Mouse (Mus musculus) forebrain, embryonic 15.5 days (tissue): ENCODE results near the gene Stat3. TPM values are rescaled to one million over a fixed set of nuclear protein-coding genes. Genes with fewer than 3 reads are reported as not detected.

Experiments
- ATAC-seq: fragments of 200-750 bp; cut with Nextera tagmentation; replicated peaks from 2 replicates; pipeline ENCODE4 v1.8.0; 2017; ENCODE audit warnings: mild to moderate bottlenecking, moderate TSS enrichment, moderate library complexity
- H3K27ac ChIP-seq: fragments of 300-500 bp; sonication (generic); replicated peaks from 2 replicates; pipeline ENCODE4 v1.5.1; 2015; ENCODE audit warnings: mild to moderate bottlenecking, inconsistent platforms
- H3K27me3 ChIP-seq: fragments of 300-500 bp; sonication (generic); 2 replicates; pipeline ENCODE4 v1.6.1; 2015; ENCODE audit warnings: inconsistent platforms
- H3K36me3 ChIP-seq: fragments of 300-500 bp; sonication (generic); 2 replicates; pipeline ENCODE4 v1.6.1; 2015; ENCODE audit warnings: mild to moderate bottlenecking, inconsistent platforms
- H3K4me1 ChIP-seq: fragments of 300-500 bp; sonication (generic); 2 replicates; pipeline ENCODE4 v1.6.1; 2015; ENCODE audit warnings: inconsistent platforms
- H3K4me2 ChIP-seq: fragments of 300-500 bp; sonication (generic); replicated peaks from 2 replicates; pipeline ENCODE4 v1.6.1; 2015; ENCODE audit warnings: mild to moderate bottlenecking, inconsistent platforms
- H3K4me3 ChIP-seq: fragments of 300-500 bp; sonication (generic); 2 replicates; pipeline ENCODE4 v1.5.1; 2015; ENCODE audit warnings: mild to moderate bottlenecking, inconsistent platforms
- H3K9ac ChIP-seq: fragments of 300-500 bp; sonication (generic); replicated peaks from 2 replicates; pipeline ENCODE4 v1.6.1; 2015; ENCODE audit warnings: mild to moderate bottlenecking, inconsistent platforms
- H3K9me3 ChIP-seq: fragments of 300-500 bp; sonication (generic); 2 replicates; pipeline ENCODE4 v1.6.1; 2016; ENCODE audit warnings: inconsistent platforms
- WGBS: fragments of 180-500 bp; shearing (Covaris S2); methylation state at CpG from one replicate; pipeline ENCODE4 v1.1.7; 2015; ENCODE audit warnings: mixed read lengths; 5-methylcytosine and 5-hydroxymethylcytosine counted together
- polyA plus RNA-seq: library from polyadenylated mRNA; unstranded; fragments of >200 nt; fragmentation: Nextera tagmentation; extraction: Ambion mirVana; gene quantifications from 2 replicates; pipeline ENCODE4 v1.2.1, GENCODE M21; 2015

The Stat3 gene
- polyA plus RNA-seq, 1 experiment from 2014 or later, result 31.1 TPM

DNA sequence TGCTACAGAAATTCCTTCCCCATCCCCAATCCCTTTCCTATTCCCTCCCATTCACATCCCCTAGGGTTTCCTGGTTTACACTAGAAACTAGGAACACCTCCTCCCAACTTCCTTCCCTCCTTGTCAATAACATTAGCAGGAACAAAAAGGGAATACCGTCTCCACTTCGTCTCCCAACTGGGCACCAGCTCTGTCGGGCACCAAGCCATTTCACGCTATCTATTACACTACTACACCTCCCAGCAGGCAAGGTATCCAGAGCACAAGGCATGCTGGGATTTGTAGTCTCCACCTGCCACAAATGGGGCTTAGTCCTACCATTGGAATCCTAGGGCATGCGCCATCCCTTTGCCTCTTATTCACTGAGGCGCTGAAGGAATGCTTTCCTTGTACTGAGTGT lies 21.2 kb upstream of the Stat3 start:
- Histone ChIP-seq H3K9ac (peak overlapping the region; percentile 18; the same call in 1 of the 2 replicates), H3K27me3 (peaks cover 26% of the 10 kb centered on the region), H3K27ac (no peak overlapping the region), H3K4me1 (peaks cover 18% of the 10 kb centered on the region), H3K36me3 (no peaks in the 10 kb centered on the region), H3K9me3 (no peaks in the 10 kb centered on the region), H3K4me3 (no peak overlapping the region), H3K4me2 (0 out of 2 replicates have a peak overlapping the region, but pooled peaks have one; percentile 21)
- WGBS, result 8% methylated on average over 6 of the region's 6 CpGs
- ATAC-seq, result peak; percentile 82

DNA sequence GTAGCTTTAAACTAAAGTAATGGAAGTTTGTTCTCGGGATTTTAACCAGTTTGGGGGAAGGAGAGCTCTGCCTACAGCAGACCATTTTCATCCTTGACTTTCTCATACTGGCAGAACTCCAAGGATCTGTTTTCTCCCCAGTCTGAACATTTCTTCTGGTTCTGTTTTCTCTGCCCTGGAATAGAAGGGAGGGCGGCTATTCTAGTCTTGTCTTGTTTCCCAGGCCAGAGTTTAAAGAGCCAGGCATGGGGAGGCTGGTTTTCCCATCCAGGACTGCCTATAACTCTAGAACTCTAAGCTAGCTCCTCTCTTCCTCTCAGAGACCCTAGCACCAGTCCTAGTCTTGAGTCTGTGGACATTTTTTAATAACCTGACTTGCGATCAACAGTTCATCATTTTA lies 20.5 kb upstream of the Stat3 start:
- peaks cover 18% of the 10 kb centered on the region for H3K4me1 ChIP-seq
- peaks cover 26% of the 10 kb centered on the region for H3K27me3 ChIP-seq
- no peak overlapping the region for H3K9ac ChIP-seq
- no peak overlapping the region for H3K4me3 ChIP-seq
- no peak overlapping the region for H3K4me2 ChIP-seq
- H3K9me3 ChIP-seq, result no peaks in the 10 kb centered on the region
- no peak for ATAC-seq
- no peaks in the 10 kb centered on the region for H3K36me3 ChIP-seq
- no peak overlapping the region for H3K27ac ChIP-seq
- 34% methylated on average over 3 of the region's 3 CpGs for WGBS

DNA sequence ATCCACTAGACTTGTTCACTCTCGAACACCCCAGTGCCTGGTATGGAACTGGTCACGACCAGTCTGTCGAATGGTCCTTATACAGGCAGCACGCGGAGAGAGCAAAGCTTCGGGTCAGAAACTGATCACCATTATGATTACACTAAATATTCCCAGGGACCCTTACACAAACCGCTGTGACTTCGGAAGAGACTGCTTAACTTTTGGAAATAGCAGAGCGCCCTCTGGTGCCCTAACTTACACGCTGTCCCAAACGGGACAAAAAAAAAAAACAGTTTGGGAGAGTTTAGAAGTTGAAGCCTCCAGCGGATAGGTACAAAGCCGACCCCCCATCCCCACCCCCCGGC lies 20.1 kb upstream of the Stat3 start:
- Histone ChIP-seq H3K9me3 (no peaks in the 10 kb centered on the region), H3K9ac (no peak overlapping the region), H3K4me1 (peaks cover 18% of the 10 kb centered on the region), H3K27me3 (peaks cover 26% of the 10 kb centered on the region), H3K36me3 (no peaks in the 10 kb centered on the region), H3K27ac (no peak overlapping the region), H3K4me3 (peak overlapping the region; percentile 23), H3K4me2 (peak overlapping the region; percentile 37)
- 3% methylated on average over 14 of the region's 14 CpGs for WGBS
- ATAC-seq, result no peak

DNA sequence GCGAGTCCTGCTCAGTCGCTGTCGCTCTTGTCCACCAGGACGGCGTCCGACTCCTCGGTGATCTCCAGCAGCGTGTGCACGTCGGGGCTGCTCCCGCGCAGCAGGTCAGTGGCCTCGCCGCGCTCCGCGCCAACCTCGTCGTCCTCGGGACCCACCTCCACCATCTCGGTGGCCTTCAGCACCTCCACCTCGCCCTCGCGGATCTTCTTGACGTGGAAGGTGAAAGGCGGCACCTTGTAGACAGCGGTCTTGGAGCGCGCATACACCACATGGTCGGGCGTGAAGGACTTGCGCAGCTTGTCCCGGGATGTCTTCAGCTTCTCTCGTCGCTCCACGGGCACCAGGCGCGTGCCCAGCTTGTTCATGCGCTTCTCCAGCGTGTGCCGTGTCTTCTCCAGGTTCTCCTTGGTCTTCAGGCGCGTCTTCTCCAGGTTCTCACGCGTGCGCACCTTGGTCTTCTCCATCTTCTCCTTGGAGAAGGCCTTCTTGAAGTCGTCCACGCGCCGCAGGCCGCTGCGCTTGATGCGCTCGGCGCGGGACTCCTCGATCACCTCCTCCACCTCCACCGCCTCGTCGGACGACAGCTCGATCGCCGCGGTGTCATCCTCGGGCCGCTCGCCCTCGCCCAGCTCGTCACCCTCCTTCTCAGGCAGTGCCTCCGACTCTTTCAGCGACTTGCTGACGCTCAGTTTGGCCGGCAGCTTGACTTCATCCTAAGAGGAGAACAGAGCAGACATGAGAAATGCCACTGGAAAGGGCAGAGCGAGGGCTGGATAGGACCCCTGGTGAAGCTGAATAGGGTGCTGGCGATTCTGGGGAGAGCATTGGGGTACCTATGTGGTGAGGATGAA lies 19.5 kb upstream of the Stat3 start:
- Histone ChIP-seq H3K4me3 (peak overlapping the region; percentile 23), H3K4me2 (peak overlapping the region; percentile 37), H3K9me3 (no peaks in the 10 kb centered on the region), H3K9ac (no peak overlapping the region; the same call in 1 of the 2 replicates), H3K4me1 (peaks cover 18% of the 10 kb centered on the region), H3K27me3 (peaks cover 26% of the 10 kb centered on the region), H3K36me3 (no peaks in the 10 kb centered on the region), H3K27ac (no peak overlapping the region)
- WGBS, result 9% methylated on average over 76 of the region's 76 CpGs
- no peak for ATAC-seq

DNA sequence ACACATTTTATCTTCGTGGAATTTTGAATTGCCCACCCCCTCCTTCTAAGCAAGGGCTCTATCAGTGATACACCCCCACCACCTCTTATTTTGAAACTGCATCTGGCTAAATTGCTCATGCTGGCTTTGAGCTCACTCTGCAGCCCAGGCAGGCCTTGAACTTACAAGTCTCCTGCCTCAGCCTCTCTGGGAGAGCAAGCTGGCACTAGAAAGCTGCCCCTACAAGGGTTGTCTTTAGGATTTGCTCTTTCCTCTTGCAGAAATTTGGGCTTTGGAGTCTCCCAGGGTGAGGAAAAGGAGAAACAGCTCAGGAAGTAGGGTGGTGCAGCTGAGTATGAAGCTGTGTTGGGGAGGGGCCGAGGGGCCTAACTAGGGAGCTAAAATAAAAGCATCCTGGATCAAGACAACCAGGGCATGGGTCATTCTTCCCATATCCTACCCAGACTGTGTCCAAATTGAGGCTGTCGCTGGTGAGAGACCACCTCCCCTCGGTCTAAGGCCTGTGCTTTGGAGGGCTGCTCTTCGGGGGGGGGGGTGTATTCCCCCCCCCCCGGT lies 18.7 kb upstream of the Stat3 start:
- H3K9ac ChIP-seq, result no peak overlapping the region
- peaks cover 26% of the 10 kb centered on the region for H3K27me3 ChIP-seq
- H3K4me1 ChIP-seq, result peaks cover 18% of the 10 kb centered on the region
- no peak overlapping the region for H3K4me2 ChIP-seq
- H3K4me3 ChIP-seq, result no peak overlapping the region
- no peaks in the 10 kb centered on the region for H3K36me3 ChIP-seq
- no peak for ATAC-seq
- no peak overlapping the region for H3K27ac ChIP-seq
- H3K9me3 ChIP-seq, result no peaks in the 10 kb centered on the region
- 42% methylated on average over 6 of the region's 6 CpGs for WGBS

DNA sequence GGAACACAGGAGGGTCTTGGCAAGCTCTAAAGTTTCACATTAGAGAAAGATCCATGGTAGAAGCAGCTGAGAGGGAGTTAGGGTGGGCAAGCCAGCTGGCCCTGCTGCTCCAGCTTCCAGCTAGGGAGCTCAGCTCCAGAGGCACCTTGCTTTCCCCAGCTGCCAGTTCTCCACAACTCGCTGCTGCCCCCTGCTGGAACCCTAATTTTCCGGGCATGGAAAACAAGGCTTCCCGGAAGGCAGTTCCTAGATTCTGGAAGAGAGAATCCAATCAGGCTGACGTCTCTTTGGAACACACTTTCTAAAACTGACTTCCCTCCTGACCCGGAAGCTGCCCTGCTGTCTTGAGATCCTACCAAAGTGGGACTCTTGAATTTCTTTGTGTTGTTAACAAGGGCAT lies 17.9 kb upstream of the Stat3 start:
- ATAC-seq, result no peak; the same call in 1 of the 2 replicates
- H3K9me3 ChIP-seq, result no peaks in the 10 kb centered on the region
- H3K4me2 ChIP-seq, result no peak overlapping the region
- H3K27me3 ChIP-seq, result peaks cover 26% of the 10 kb centered on the region
- 1% methylated on average over 5 of the region's 5 CpGs for WGBS
- no peaks in the 10 kb centered on the region for H3K36me3 ChIP-seq
- H3K4me1 ChIP-seq, result peaks cover 19% of the 10 kb centered on the region
- no peak overlapping the region for H3K27ac ChIP-seq
- no peak overlapping the region for H3K9ac ChIP-seq
- H3K4me3 ChIP-seq, result no peak overlapping the region

DNA sequence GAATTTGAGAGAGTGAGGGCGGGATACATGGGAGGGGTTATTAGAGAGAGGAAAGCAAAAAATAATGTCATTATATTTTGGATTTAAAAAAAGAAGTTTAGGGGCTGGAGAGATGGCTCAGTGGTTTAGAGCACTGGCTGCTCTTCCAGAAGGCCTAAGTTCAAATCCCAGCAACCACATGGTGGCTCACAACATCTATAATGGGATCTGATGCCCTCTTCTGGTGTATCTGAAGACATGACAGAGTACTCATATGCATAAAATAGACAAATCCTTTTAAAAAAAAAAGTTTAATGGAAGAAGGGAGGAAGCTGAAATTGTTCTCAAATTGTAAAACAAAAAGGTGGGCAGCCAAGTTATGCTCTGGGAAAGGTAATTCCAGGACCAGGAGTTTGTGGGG lies 10.2 kb upstream of the Stat3 start:
- H3K4me1 ChIP-seq, result peaks cover 5% of the 10 kb centered on the region; the same call in 1 of the 2 replicates
- H3K9ac ChIP-seq, result no peak overlapping the region
- no peak overlapping the region for H3K27ac ChIP-seq
- H3K36me3 ChIP-seq, result no peaks in the 10 kb centered on the region
- no peak for ATAC-seq
- 87% methylated on average over 1 of the region's 1 CpGs for WGBS
- H3K4me2 ChIP-seq, result no peak overlapping the region
- no peaks in the 10 kb centered on the region for H3K9me3 ChIP-seq
- no peak overlapping the region for H3K4me3 ChIP-seq
- 0 out of 2 replicates have a peak, but pooled peaks cover 2% of the 10 kb centered on the region for H3K27me3 ChIP-seq

DNA sequence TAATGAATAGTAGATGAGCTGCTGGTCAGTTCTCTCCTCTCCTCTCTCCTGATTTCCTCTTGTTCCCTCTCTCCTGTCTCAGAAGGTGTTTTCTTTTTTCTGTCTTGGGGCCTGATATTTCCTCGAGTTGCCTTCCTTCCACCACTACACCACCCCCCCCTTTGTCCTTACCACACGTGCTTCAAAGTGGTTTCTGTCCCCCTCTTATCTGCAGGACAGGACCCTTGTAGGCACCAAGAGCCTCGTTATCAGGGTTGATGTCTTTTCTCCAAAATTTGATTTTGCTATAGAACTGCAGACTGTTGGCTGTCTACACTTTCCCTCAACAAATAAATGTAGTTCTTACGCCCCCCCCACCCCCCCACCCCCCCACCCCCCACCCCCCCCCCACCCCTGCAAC lies 9.0 kb upstream of the Stat3 start:
- H3K4me1 ChIP-seq, result peaks cover 5% of the 10 kb centered on the region; the same call in 1 of the 2 replicates
- WGBS, result 50% methylated on average over 4 of the region's 4 CpGs

DNA sequence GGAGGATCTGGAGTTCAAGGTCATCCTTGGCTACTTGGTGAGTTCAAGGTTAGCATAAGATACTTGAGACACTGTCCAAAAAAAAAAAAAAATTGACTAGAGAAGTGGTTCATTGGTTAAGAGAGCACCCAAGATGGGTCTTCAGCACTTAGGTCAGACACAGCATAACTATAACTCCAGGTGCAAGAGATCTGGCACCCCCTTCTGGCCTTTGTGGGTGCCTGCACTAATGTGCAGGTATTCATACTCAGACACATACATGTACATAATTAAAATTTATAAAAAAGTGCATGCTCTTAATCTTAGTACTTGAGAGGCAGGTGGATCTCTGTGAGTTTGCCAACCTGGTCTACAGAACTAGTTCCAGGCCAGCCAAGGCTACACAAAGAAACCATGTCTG lies 8.2 kb upstream of the Stat3 start:
- H3K9me3 ChIP-seq, result no peaks in the 10 kb centered on the region
- no peaks in the 10 kb centered on the region for H3K36me3 ChIP-seq
- ATAC-seq, result no peak
- H3K4me2 ChIP-seq, result no peak overlapping the region
- H3K4me3 ChIP-seq, result no peak overlapping the region
- peaks cover 5% of the 10 kb centered on the region; the same call in 1 of the 2 replicates for H3K4me1 ChIP-seq
- H3K27me3 ChIP-seq, result 0 out of 2 replicates have a peak, but pooled peaks cover 2% of the 10 kb centered on the region
- no peak overlapping the region for H3K27ac ChIP-seq
- no peak overlapping the region for H3K9ac ChIP-seq

More for the DNA sequence above, 9.0 kb upstream of the Stat3 start:
- Histone ChIP-seq H3K4me3 (no peak overlapping the region), H3K9ac (no peak overlapping the region), H3K9me3 (no peaks in the 10 kb centered on the region), H3K27ac (no peak overlapping the region), H3K4me2 (no peak overlapping the region), H3K36me3 (no peaks in the 10 kb centered on the region), H3K27me3 (0 out of 2 replicates have a peak, but pooled peaks cover 2% of the 10 kb centered on the region)
- ATAC-seq, result no peak

DNA sequence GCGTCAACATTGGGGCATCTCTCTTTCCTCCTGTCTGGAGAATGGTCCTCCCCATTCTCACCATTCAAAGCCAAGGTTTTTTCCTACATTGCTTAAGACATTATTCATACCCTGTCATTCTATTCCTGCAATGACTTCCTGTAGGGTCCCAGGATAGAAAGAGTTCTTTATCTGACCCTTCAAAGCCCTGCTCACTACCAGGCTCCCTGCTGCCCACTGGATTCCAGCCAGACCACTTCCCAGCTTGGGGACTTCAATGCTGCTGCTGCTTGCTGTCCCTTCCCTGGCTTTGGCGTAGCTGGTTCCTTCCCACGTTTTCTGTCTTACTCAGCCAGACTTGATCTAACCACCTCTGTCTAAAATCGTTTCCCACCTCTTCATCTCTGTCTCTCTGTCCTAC lies 7.5 kb upstream of the Stat3 start:
- no peaks in the 10 kb centered on the region for H3K9me3 ChIP-seq
- peaks cover 7% of the 10 kb centered on the region; the same call in 1 of the 2 replicates for H3K27me3 ChIP-seq
- WGBS, result 29% methylated on average over 4 of the region's 4 CpGs
- no peak overlapping the region for H3K4me2 ChIP-seq
- H3K27ac ChIP-seq, result no peak overlapping the region
- ATAC-seq, result no peak
- H3K4me1 ChIP-seq, result no peaks in the 10 kb centered on the region; the same call in 1 of the 2 replicates
- H3K36me3 ChIP-seq, result no peaks in the 10 kb centered on the region
- H3K9ac ChIP-seq, result no peak overlapping the region
- H3K4me3 ChIP-seq, result no peak overlapping the region

DNA sequence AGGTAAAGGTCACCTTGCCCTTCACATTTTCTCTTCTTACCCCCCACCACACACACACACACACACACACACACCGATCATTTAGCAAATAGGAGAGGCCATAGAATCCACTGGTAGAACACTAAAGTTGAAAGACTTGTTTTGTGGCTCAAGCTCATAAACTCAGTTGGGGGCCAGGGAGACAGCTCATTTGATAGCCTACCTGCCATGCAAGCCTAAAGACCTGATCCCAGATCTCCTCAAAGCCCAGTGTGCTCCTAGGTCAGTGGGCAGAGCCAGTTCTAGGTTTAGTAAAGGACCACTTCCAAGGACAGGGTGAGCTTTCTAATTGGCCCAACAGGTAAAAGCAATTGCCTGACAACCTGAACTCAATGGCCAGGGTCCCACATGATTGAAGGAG lies 3.0 kb upstream of the Stat3 start:
- H3K9me3 ChIP-seq, result no peaks in the 10 kb centered on the region
- no peak overlapping the region for H3K4me2 ChIP-seq
- H3K27me3 ChIP-seq, result peaks cover 7% of the 10 kb centered on the region; the same call in 1 of the 2 replicates
- no peak overlapping the region for H3K9ac ChIP-seq
- no peak overlapping the region for H3K27ac ChIP-seq
- peaks cover 22% of the 10 kb centered on the region for H3K4me1 ChIP-seq
- H3K36me3 ChIP-seq, result no peaks in the 10 kb centered on the region
- WGBS, result 91% methylated on average over 1 of the region's 1 CpGs
- H3K4me3 ChIP-seq, result no peak overlapping the region
- no peak for ATAC-seq

DNA sequence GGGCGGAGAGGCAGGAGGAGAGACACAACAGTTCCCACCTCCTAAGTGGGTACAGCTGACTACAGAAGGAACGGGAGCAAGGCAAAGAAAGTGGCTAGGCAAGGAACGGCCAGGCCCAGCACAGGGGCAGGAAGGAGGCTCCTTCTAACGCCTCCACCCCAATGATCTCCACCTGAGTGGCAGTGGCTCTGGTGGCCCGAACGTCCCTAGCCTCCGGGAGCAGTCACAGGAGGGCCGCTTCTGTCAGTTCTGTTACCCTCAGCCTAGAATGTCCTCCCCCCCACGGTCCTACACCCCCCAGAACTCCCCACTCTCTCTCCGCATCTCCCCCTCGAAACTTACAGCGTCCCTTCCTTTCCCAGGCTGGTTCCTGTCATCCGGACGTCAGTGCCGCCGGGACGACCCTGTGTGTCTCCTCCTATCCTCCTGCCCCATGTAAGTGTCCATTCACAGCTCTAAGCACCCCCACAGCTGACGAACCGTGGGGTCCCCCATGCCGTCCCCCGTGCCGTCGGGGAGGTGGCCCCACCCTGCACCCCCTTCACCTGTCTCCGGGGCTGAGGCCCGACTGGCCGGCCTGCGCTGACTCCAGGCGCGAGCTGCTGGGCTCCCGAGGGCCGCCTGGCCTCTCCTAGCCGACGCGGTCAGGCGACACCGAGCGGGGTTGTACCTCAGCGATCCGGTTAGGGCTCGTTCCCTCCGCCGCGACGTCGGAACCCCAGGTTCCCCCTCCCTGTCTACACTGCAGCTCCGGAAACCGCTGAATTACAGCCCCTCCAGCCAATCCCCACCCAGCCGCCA lies 429 bp downstream of the Stat3 start:
- H3K4me2 ChIP-seq, result peak overlapping the region; percentile 60
- WGBS, result under 1% methylated on average over 48 of the region's 48 CpGs
- H3K9ac ChIP-seq, result peak overlapping the region; percentile 67
- peak; percentile 99 for ATAC-seq
- peaks cover 5% of the 10 kb centered on the region; the same call in 1 of the 2 replicates for H3K27me3 ChIP-seq
- H3K4me1 ChIP-seq, result peaks cover 29% of the 10 kb centered on the region
- H3K27ac ChIP-seq, result peak overlapping the region; percentile 66
- peak overlapping the region; percentile 68 for H3K4me3 ChIP-seq
- H3K9me3 ChIP-seq, result no peaks in the 10 kb centered on the region
- no peaks in the 10 kb centered on the region for H3K36me3 ChIP-seq
